Mouse (Mus musculus) CD8-positive naive resting alpha-beta T cell, adult 57 days (primary cell): ENCODE measurements around the gene Klhl32. TPM values are rescaled to one million over a fixed set of nuclear protein-coding genes. Genes with fewer than 3 reads are reported as not detected.

Source experiments
- total RNA-seq: library from RNA; stranded (reverse); gene quantifications from one replicate; pipeline ENCODE4 v1.2.4, GENCODE M21; 2023

The Klhl32 gene
- total RNA-seq: not detected

GRCm38 (mm10) chr4:24850401-24851325 is at the start of gene Klhl32:
Gene Klhl32 (minus strand): TSS chr4:24851124.

GRCm38 (mm10) chr4:24897851-24898515 is 47.1 kb upstream of the Klhl32 start, which contains the start of gene Ndufaf4:
Gene Ndufaf4 (plus strand): TSS chr4:24898083.

Other genes starting within 250 kb of the Klhl32 start
- gene Ndufaf4, start 47.0 kb upstream of the Klhl32 start, total RNA-seq: 19.0 TPM
- not detected for gene Gpr63, start 115.3 kb upstream of the Klhl32 start, total RNA-seq